Mouse (Mus musculus) neutrophil, adult 65 days (primary cell): Measurements from ENCODE around the gene Tuba4a. TPM values are rescaled to one million over a fixed set of nuclear protein-coding genes. Genes with fewer than 3 reads are reported as not detected.

ENCODE experiments used
- total RNA-seq: library from RNA; stranded (reverse); gene quantifications from 2 replicates; pipeline ENCODE4 v1.2.4, GENCODE M21; 2023

Gene Tuba4a
- total RNA-seq = 402 and 434 TPM in 2 replicates

GRCm38 (mm10) chr1:75219531-75219930 lies at the start of gene Tuba4a:
Tuba4a (minus strand) TSS chr1:75219865.

GRCm38 (mm10) chr1:75264091-75264880 lies 44.6 kb upstream of the Tuba4a start, which contains the start of gene Ptprn:
Ptprn (minus strand) TSS chr1:75264502.

GRCm38 (mm10) chr1:75236117-75237050 lies 16.7 kb upstream of the Tuba4a start, which contains the start of gene Dnajb2:
Dnajb2 (plus strand) TSS chr1:75236406.

GRCm38 (mm10) chr1:75231664-75232152 lies 12.0 kb upstream of the Tuba4a start, which contains the start of gene A630095N17Rik:
A630095N17Rik (minus strand) TSS chr1:75232102.

GRCm38 (mm10) chr1:75210136-75211087 lies 9.3 kb downstream of the Tuba4a start, which contains the start of the genes Glb1l and Stk16:
Glb1l (minus strand) TSS chr1:75210813.
Stk16 (plus strand) TSS chr1:75210838.

GRCm38 (mm10) chr1:75191622-75192402 lies 27.9 kb downstream of the Tuba4a start, which contains the start of the genes Ankzf1 and Atg9a:
Ankzf1 (plus strand) TSS chr1:75192151.
Atg9a (minus strand) TSS chr1:75192196.

GRCm38 (mm10) chr1:75180105-75180590 lies 39.5 kb downstream of the Tuba4a start, which contains the start of gene Abcb6:
Abcb6 (minus strand) TSS chr1:75180392.

GRCm38 (mm10) chr1:75168472-75169464 lies 50.9 kb downstream of the Tuba4a start, which contains the start of gene Zfand2b:
Zfand2b (plus strand) TSS chr1:75168646.

Other genes with a start within 250 kb of the Tuba4a start
- gene Nhej1, start 94.7 kb downstream of the Tuba4a start, total RNA-seq = 7.6 and 8.1 TPM in 2 replicates
- 0.66 and 1.6 TPM in 2 replicates for gene Slc23a3, start 86.0 kb downstream of the Tuba4a start, total RNA-seq
- 93.3 and 112 TPM in 2 replicates for gene Cnppd1, start 77.2 kb downstream of the Tuba4a start, total RNA-seq
- 56.2 and 75.7 TPM in 2 replicates for gene Retreg2, start 77.1 kb downstream of the Tuba4a start, total RNA-seq
- gene Zfand2b, start 51.2 kb downstream of the Tuba4a start, total RNA-seq = 49.3 and 60.3 TPM in 2 replicates
- 3.5 and 3.7 TPM in 2 replicates for gene Abcb6, start 39.5 kb downstream of the Tuba4a start, total RNA-seq
- gene Ankzf1, start 27.7 kb downstream of the Tuba4a start, total RNA-seq = 13.6 and 14.8 TPM in 2 replicates
- gene Atg9a, start 27.7 kb downstream of the Tuba4a start, total RNA-seq = 83.0 and 94.0 TPM in 2 replicates
- gene Glb1l, start 9.1 kb downstream of the Tuba4a start, total RNA-seq = 15.8 and 23.2 TPM in 2 replicates
- gene Stk16, start 9.0 kb downstream of the Tuba4a start, total RNA-seq = 115 and 135 TPM in 2 replicates
- not detected in 2 replicates for gene A630095N17Rik, start 12.2 kb upstream of the Tuba4a start, total RNA-seq
- 8.1 and 8.6 TPM in 2 replicates for gene Dnajb2, start 16.5 kb upstream of the Tuba4a start, total RNA-seq
- gene Ptprn, start 44.6 kb upstream of the Tuba4a start, total RNA-seq = not detected in 2 replicates
- gene Resp18, start 58.5 kb upstream of the Tuba4a start, total RNA-seq = not detected in 2 replicates
- gene Dnpep, start 98.1 kb upstream of the Tuba4a start, total RNA-seq = 22.2 and 23.2 TPM in 2 replicates
- gene Des, start 140.5 kb upstream of the Tuba4a start, total RNA-seq = not detected in 2 replicates
- gene Speg, start 155.4 kb upstream of the Tuba4a start, total RNA-seq = 0.54 TPM in 1 of 2 replicates, not detected in the other
- 31.5 and 33.7 TPM in 2 replicates for gene Gmppa, start 216.1 kb upstream of the Tuba4a start, total RNA-seq
- gene Asic4, start 230.6 kb upstream of the Tuba4a start, total RNA-seq = not detected in 2 replicates